Mouse (Mus musculus): ENCODE results near the gene Abhd15. TPM values are rescaled to one million over a fixed set of nuclear protein-coding genes. Genes with fewer than 3 reads are reported as not detected.
"Not testable (repeated sequence)": the region's sequence is repeated elsewhere in the genome, so short reads cannot be mapped to it uniquely, and the experiment has no call there.

Gene Abhd15
- polyA plus RNA-seq, 1 experiment from 2014 or later = 3.0 TPM

DNA sequence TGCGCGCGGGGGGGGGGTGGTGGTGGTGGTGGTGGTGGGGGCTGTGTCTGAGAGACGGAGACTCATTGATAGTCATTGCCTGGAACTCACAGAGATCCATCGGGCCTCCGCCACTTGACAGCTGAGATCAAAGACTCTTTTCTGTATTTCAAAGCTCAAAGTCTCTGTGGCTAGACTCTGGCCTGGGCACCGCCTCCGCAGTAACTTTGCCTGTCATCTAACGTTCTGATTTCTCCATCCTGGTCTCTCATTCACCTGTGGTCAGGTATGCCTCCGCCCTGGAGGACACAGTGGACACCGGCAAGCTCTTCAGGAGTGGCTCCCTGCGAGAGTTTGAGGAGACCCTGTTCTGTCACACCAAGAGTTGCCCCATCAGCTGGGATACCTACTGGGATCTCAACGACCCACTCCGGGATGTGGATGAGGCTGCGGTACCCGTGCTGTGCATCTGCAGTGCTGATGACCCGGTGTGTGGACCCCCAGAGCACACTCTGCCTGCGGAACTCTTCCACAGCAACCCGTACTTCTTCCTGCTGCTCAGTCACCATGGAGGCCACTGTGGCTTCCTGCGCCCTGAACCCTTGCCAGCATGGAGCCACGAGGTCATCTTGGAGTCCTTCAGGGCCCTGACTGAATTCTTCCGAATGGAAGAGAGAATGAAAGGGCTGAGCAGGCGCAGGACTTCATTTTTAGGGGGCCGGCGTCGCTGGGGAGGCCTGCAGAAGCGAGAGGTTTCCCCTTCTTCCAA is 3.3 kb downstream of the Abhd15 start:
- H3K4me1 ChIP-seq (ENCODE audit: insufficient read depth) = peaks cover 20% of the 10 kb centered on the region
- H3K27me3 ChIP-seq (ENCODE audit: insufficient read depth, low read length) = peaks cover 17% of the 10 kb centered on the region
- H3K9ac ChIP-seq = no peak overlapping the region
- no peaks in the 10 kb centered on the region for H3K9me3 ChIP-seq (ENCODE audit: low read depth, low read length)
- ATAC-seq (ENCODE audit: insufficient read depth) (no peak), DNase-seq (no peak)
- H3K36me3 ChIP-seq (ENCODE audit: insufficient read depth) = no peaks in the 10 kb centered on the region
- 77% methylated on average over 27 of the region's 27 CpGs for WGBS
- H3K27ac ChIP-seq (ENCODE audit: low read depth) = no peak overlapping the region
- no peak overlapping the region for H3K4me3 ChIP-seq (ENCODE audit: low read depth, low read length)
- H3K4me2 ChIP-seq = no peak overlapping the region
- TF ChIP-seq CTCF (IDR thresholded peaks at IDR 0.05; ENCODE audit: low read depth) = no peak

- H3K9me3 ChIP-seq (ENCODE audit: low read depth, low read length) = no peaks in the 10 kb centered on the region
- H3K4me3 ChIP-seq (ENCODE audit: low read depth, low read length) = no peak within 1 kb of the TSS
- ATAC-seq (ENCODE audit: insufficient read depth) (no peak), DNase-seq (no peak)
- H3K36me3 ChIP-seq (ENCODE audit: insufficient read depth) = no peaks in the 10 kb centered on the region
- H3K27ac ChIP-seq (ENCODE audit: low read depth) = no peak within 1 kb of the TSS
- TF ChIP-seq CTCF (IDR thresholded peaks at IDR 0.05; ENCODE audit: low read depth) = no peak
- peaks cover 17% of the 10 kb centered on the region for H3K27me3 ChIP-seq (ENCODE audit: insufficient read depth, low read length)
- no peak within 1 kb of the TSS for H3K9ac ChIP-seq
- H3K4me2 ChIP-seq = no peak within 1 kb of the TSS
- WGBS = 52% methylated on average over 5 of the region's 5 CpGs
- H3K4me1 ChIP-seq (ENCODE audit: insufficient read depth) = peaks cover 14% of the 10 kb centered on the region
Observed at GRCm38 (mm10) chr11:77519043-77519442, 4.1 kb downstream of the Abhd15 start, which contains the start of gene Gm10392. Gm10392 (minus strand) TSS chr11:77519198.

DNA sequence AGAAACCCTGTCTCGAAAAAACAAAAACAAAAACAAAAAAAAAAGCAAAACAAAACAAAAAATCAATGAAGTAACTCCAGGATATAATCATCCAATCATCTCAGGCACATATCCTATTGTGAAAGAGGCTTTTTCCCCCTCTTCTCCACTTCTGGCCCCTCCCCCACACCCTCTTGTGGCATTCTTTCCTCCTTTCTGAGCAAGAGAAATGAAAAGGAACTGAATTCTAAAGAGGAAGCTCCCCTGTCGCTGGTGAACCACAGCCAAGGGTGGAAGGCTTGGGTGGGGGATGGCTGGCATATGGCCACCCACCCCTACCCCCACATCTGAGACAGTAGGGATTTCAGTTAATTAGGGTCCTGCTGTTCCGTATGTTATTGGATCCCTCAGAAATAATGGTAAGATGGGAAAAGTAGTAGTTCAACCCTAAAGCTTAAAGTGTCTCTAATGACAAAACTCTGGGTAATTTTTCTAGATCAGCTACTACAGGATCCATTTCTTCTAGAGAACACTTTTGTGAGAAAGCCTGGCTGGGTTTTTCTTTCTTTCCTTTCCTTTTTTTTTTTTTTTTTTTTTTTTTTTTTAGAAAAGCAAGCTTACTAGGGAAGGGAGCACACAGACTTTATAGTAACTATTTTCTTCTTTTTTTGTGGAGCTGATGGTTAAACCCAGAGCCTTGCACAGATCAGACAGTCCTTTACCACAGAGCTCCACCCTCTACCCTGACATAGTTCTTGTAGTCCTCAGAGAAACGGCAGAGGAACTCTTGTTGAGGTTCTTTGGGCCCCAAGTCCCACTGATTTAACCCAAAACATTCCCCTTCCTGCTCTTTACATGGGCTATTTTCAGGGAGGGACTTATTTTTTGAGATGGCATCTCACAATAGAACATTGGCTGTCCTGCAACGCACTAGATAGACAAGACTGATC is 5.9 kb downstream of the Abhd15 start:
- peak; percentile 23 for DNase-seq

DNA sequence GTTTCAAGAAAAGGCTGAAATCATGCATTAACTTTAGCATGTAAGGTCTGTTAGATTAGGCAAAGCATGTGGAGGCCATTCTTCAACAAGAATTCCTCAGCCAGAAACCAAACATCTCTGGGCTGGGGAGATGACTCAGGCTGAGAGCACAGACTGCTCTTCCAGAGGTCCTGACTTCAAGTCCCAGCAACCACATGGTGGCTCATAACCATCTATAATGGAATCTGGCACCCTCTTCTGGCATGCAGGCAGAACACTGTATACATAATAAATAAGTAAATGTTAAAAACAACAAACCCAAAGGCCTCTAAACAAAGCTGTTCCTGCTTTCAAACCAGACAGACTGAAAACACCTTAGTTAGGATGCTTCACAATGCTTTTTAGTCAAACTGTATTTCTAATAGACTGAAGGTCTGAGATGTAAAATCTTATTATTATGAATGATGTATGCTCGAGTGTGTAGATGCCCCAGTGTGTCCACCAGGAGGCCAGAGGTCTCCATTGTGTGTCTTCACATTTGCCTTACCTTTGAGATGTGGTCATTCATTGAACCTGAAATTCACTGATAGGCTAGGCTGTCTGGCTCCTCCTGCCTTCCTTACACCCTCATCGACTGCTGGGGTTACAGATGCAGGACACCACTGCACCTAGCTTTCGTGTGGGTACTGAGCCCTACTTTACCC is 11.0 kb downstream of the Abhd15 start:
- Histone ChIP-seq H3K4me1 (ENCODE audit: insufficient read depth) (no peaks in the 10 kb centered on the region), H3K27me3 (ENCODE audit: insufficient read depth, low read length) (no peaks in the 10 kb centered on the region), H3K27ac (ENCODE audit: low read depth) (no peak overlapping the region), H3K4me2 (no peak overlapping the region), H3K4me3 (ENCODE audit: low read depth, low read length) (no peak overlapping the region), H3K36me3 (ENCODE audit: insufficient read depth) (no peaks in the 10 kb centered on the region), H3K9me3 (ENCODE audit: low read depth, low read length) (no peaks in the 10 kb centered on the region), H3K9ac (no peak overlapping the region)
- WGBS = 76% methylated on average over 3 of the region's 3 CpGs
- no peak for TF ChIP-seq CTCF (IDR thresholded peaks at IDR 0.05; ENCODE audit: low read depth)
- DNase-seq = no peak
- no peak for ATAC-seq (ENCODE audit: insufficient read depth)

More for the DNA sequence above, 5.9 kb downstream of the Abhd15 start:
- no peak overlapping the region for H3K27ac ChIP-seq (ENCODE audit: low read depth)
- no peak overlapping the region for H3K4me3 ChIP-seq (ENCODE audit: low read depth, low read length)
- no peak overlapping the region for H3K4me2 ChIP-seq
- 49% methylated on average over 5 of the region's 5 CpGs for WGBS
- no peaks in the 10 kb centered on the region for H3K9me3 ChIP-seq (ENCODE audit: low read depth, low read length)
- peaks cover under 1% of the 10 kb centered on the region; the same call in 1 of the 2 replicates for H3K4me1 ChIP-seq (ENCODE audit: insufficient read depth)
- no peaks in the 10 kb centered on the region for H3K36me3 ChIP-seq (ENCODE audit: insufficient read depth)
- ATAC-seq (ENCODE audit: insufficient read depth) = no peak
- no peak overlapping the region for H3K9ac ChIP-seq
- no peak for TF ChIP-seq CTCF (IDR thresholded peaks at IDR 0.05; ENCODE audit: low read depth)
- H3K27me3 ChIP-seq (ENCODE audit: insufficient read depth, low read length) = peaks cover 9% of the 10 kb centered on the region

GRCm38 (mm10) chr11:77528420-77528819 is 13.5 kb downstream of the Abhd15 start:
- H3K9me3 ChIP-seq (ENCODE audit: low read depth, low read length); H3K9ac ChIP-seq; H3K36me3 ChIP-seq (ENCODE audit: insufficient read depth); H3K4me3 ChIP-seq (ENCODE audit: low read depth, low read length); H3K4me1 ChIP-seq (ENCODE audit: insufficient read depth); ATAC-seq (ENCODE audit: insufficient read depth); H3K27ac ChIP-seq (ENCODE audit: low read depth); H3K27me3 ChIP-seq (ENCODE audit: insufficient read depth, low read length); H3K4me2 ChIP-seq; DNase-seq: not testable (repeated sequence)
- 86% methylated on average over 3 of the region's 3 CpGs for WGBS

- H3K4me1 ChIP-seq (ENCODE audit: insufficient read depth) = no peaks in the 10 kb centered on the region
- no peak overlapping the region for H3K9ac ChIP-seq
Observed at GRCm38 (mm10) chr11:77529644-77530043, 14.7 kb downstream of the Abhd15 start.

More at GRCm38 (mm10) chr11:77529644-77530043, 14.7 kb downstream of the Abhd15 start:
- no peak for DNase-seq
- Histone ChIP-seq H3K4me3 (ENCODE audit: low read depth, low read length) (no peak overlapping the region), H3K4me2 (no peak overlapping the region), H3K27ac (ENCODE audit: low read depth) (no peak overlapping the region), H3K27me3 (ENCODE audit: insufficient read depth, low read length) (no peaks in the 10 kb centered on the region), H3K9me3 (ENCODE audit: low read depth, low read length) (no peaks in the 10 kb centered on the region), H3K36me3 (ENCODE audit: insufficient read depth) (peaks cover 8% of the 10 kb centered on the region)
- no peak for TF ChIP-seq CTCF (IDR thresholded peaks at IDR 0.05; ENCODE audit: low read depth)
- ATAC-seq (ENCODE audit: insufficient read depth) = no peak
- WGBS = 76% methylated on average over 3 of the region's 3 CpGs

All from lung, embryonic 14.5 days (tissue).